Comparison of ENCODE assay signal across 8 mouse cellular contexts in genomic region chr4:117926545-117927482, GRCm38 (mm10). TPM values are rescaled to one million over a fixed set of nuclear protein-coding genes. Genes with fewer than 3 reads are reported as not detected.
DNase-seq lines count a peak whose midpoint lies in the region; ATAC-seq and TF ChIP-seq lines count a peak whose summit lies in the region.

No protein-coding gene starts in this region.

- H3K9ac ChIP-seq in kidney, embryonic 15.5 days = peak overlapping the region; percentile 44
- peak overlapping the region; percentile 64 for H3K9ac ChIP-seq in forebrain, postnatal 0 days

- peaks cover 38% of the 10 kb centered on the region for H3K4me1 ChIP-seq in kidney, embryonic 15.5 days
- peaks cover 6% of the 10 kb centered on the region; the same call in 1 of the 2 replicates for H3K4me1 ChIP-seq in cerebellum, adult 2 months (ENCODE audit: control insufficient read depth, insufficient read depth, low read length)
- peaks cover 18% of the 10 kb centered on the region; the same call in 1 of the 2 replicates for H3K4me1 ChIP-seq in forebrain, postnatal 0 days (ENCODE audit: insufficient read depth)
- peaks cover 14% of the 10 kb centered on the region for H3K4me1 ChIP-seq in small intestine, adult 2 months (ENCODE audit: control insufficient read depth, insufficient read depth, insufficient read length, low read length)

- peak; percentile 49; the same call in 1 of the 2 replicates for TF ChIP-seq CTCF in cerebellum, adult 2 months (IDR thresholded peaks at IDR 0.05; ENCODE audit: borderline replicate concordance, insufficient read depth, low read depth, low read length)
- no peak for TF ChIP-seq CTCF in forebrain, postnatal 0 days (IDR thresholded peaks at IDR 0.05; ENCODE audit: low read depth)
- TF ChIP-seq CTCF in small intestine, adult 2 months (IDR thresholded peaks at IDR 0.05; ENCODE audit: extremely low read depth, insufficient read length, insufficient replicate concordance, low read depth, low read length) = peak; percentile 3; the same call in 1 of the 2 replicates

- peak overlapping the region; percentile 52 for H3K4me3 ChIP-seq in kidney, embryonic 15.5 days (replicated peaks)
- peak overlapping the region; percentile 55 for H3K4me3 ChIP-seq in cerebellum, adult 2 months (replicated peaks; ENCODE audit: insufficient read depth, low read depth, low read length)
- H3K4me3 ChIP-seq in forebrain, postnatal 0 days (ENCODE audit: low read depth, low read length) = peak overlapping the region; percentile 56
- peak overlapping the region; percentile 48 for H3K4me3 ChIP-seq in small intestine, adult 2 months (ENCODE audit: low read depth, low read length)

- under 1% methylated on average over 71 of the region's 71 CpGs for WGBS in kidney, embryonic 15.5 days
- 1% methylated on average over 71 of the region's 71 CpGs for WGBS in cerebellum, adult 2 months
- WGBS in forebrain, postnatal 0 days = 2% methylated on average over 70 of the region's 71 CpGs
- WGBS in small intestine, adult 2 months = 3% methylated on average over 70 of the region's 71 CpGs

- no peak for TF ChIP-seq POLR2A in cerebellum, adult 2 months (IDR thresholded peaks at IDR 0.05; ENCODE audit: borderline replicate concordance, insufficient read depth, low read length)
- no peak for TF ChIP-seq POLR2A in small intestine, adult 2 months (IDR thresholded peaks at IDR 0.05; ENCODE audit: low read depth, low read length)

- peak; percentile 45; the same call in 1 of the 2 replicates for ATAC-seq in kidney, embryonic 15.5 days (replicated peaks; ENCODE audit: low FRiP score)
- ATAC-seq in forebrain, postnatal 0 days = peak; percentile 80
- peak; percentile 39; the same call in 1 of the 2 replicates for ATAC-seq in megakaryocyte, adult 5-6 weeks (ENCODE audit: poor library complexity, severe bottlenecking)

- peaks cover 55% of the 10 kb centered on the region for H3K27me3 ChIP-seq in kidney, embryonic 15.5 days
- H3K27me3 ChIP-seq in cerebellum, adult 2 months (ENCODE audit: control insufficient read depth, insufficient read depth, low read length) = no peaks in the 10 kb centered on the region; the same call in 1 of the 2 replicates
- peaks cover 31% of the 10 kb centered on the region for H3K27me3 ChIP-seq in forebrain, postnatal 0 days (ENCODE audit: insufficient read depth, low read length)
- H3K27me3 ChIP-seq in small intestine, adult 2 months (ENCODE audit: control insufficient read depth, insufficient read depth, low read length) = peaks cover 22% of the 10 kb centered on the region

- no peaks in the 10 kb centered on the region for H3K9me3 ChIP-seq in kidney, embryonic 15.5 days (replicated peaks)
- H3K9me3 ChIP-seq in forebrain, postnatal 0 days (ENCODE audit: low read length) = no peaks in the 10 kb centered on the region

- H3K36me3 ChIP-seq in kidney, embryonic 15.5 days = no peaks in the 10 kb centered on the region
- H3K36me3 ChIP-seq in forebrain, postnatal 0 days (ENCODE audit: insufficient read depth) = no peaks in the 10 kb centered on the region
- no peaks in the 10 kb centered on the region for H3K36me3 ChIP-seq in small intestine, adult 2 months (ENCODE audit: control insufficient read depth, insufficient read depth, low read length)

- peak overlapping the region; percentile 97 for H3K4me2 ChIP-seq in kidney, embryonic 15.5 days
- H3K4me2 ChIP-seq in forebrain, postnatal 0 days (ENCODE audit: low read depth) = peak overlapping the region; percentile 87

- no peak overlapping the region for H3K27ac ChIP-seq in kidney, embryonic 15.5 days
- no peak overlapping the region for H3K27ac ChIP-seq in cerebellum, adult 2 months (ENCODE audit: insufficient read depth, low read length)
- no peak overlapping the region for H3K27ac ChIP-seq in forebrain, postnatal 0 days (ENCODE audit: low read depth, low read length)
- no peak overlapping the region for H3K27ac ChIP-seq in small intestine, adult 2 months (ENCODE audit: insufficient read depth, low read depth, low read length)

- no peak for DNase-seq in kidney, adult 8-10 months
- peak; percentile 52 to 64 for DNase-seq in cerebellum, adult 2 months
- peak; percentile 83 for DNase-seq in forebrain, postnatal 0 days
- DNase-seq in left cerebral cortex, adult 11 months (ENCODE audit: low spot score) = peak; percentile 50
- no peak for DNase-seq in ovary, adult 18-20 months (ENCODE audit: low spot score)

RNA-seq across cellular contexts. Expression of gene Artn, which starts 2.7 kb away (rescaled TPM):
- 2.7 and 5.0 TPM in 2 replicates for polyA plus RNA-seq in kidney, embryonic 15.5 days (2015; fragmentation: Nextera tagmentation; extraction: Ambion mirVana)
- 0.38 and 0.40 TPM in 2 replicates for polyA plus RNA-seq in cerebellum, adult 2 months (2012; rRNA removed)
- total RNA-seq in forebrain, postnatal 0 days (2014; rRNA removed) = 0.62 and 1.0 TPM in 2 replicates
- 0.42 and 0.54 TPM in 2 replicates for polyA plus RNA-seq in forebrain, postnatal 0 days (2015; fragmentation: Nextera tagmentation; extraction: Ambion mirVana)
- not detected in 2 replicates for total RNA-seq in megakaryocyte, adult 5-6 weeks (2015)
- not detected in 2 replicates for total RNA-seq in megakaryocyte, adult 5-6 weeks (2017)
- polyA plus RNA-seq in small intestine, adult 2 months (2012; rRNA removed) = 1.9 and 3.1 TPM in 2 replicates

RNA-seq across cellular contexts. Expression of gene Ipo13, which starts 12.0 kb away (rescaled TPM):
- polyA plus RNA-seq in kidney, embryonic 15.5 days (2015; fragmentation: Nextera tagmentation; extraction: Ambion mirVana) = 39.8 and 47.3 TPM in 2 replicates
- polyA plus RNA-seq in cerebellum, adult 2 months (2012; rRNA removed) = 183 and 192 TPM in 2 replicates
- total RNA-seq in forebrain, postnatal 0 days (2014; rRNA removed) = 37.9 and 42.9 TPM in 2 replicates
- 58.1 and 61.8 TPM in 2 replicates for polyA plus RNA-seq in forebrain, postnatal 0 days (2015; fragmentation: Nextera tagmentation; extraction: Ambion mirVana)
- total RNA-seq in megakaryocyte, adult 5-6 weeks (2015) = 15.5 and 17.0 TPM in 2 replicates
- 8.7 and 11.2 TPM in 2 replicates for total RNA-seq in megakaryocyte, adult 5-6 weeks (2017)
- 26.6 and 36.8 TPM in 2 replicates for polyA plus RNA-seq in small intestine, adult 2 months (2012; rRNA removed)

RNA-seq across cellular contexts. Expression of gene Dph2, which starts 35.0 kb away (rescaled TPM):
- 21.2 and 22.2 TPM in 2 replicates for polyA plus RNA-seq in kidney, embryonic 15.5 days (2015; fragmentation: Nextera tagmentation; extraction: Ambion mirVana)
- 16.6 and 18.0 TPM in 2 replicates for polyA plus RNA-seq in cerebellum, adult 2 months (2012; rRNA removed)
- total RNA-seq in forebrain, postnatal 0 days (2014; rRNA removed) = 21.6 and 22.3 TPM in 2 replicates
- polyA plus RNA-seq in forebrain, postnatal 0 days (2015; fragmentation: Nextera tagmentation; extraction: Ambion mirVana) = 16.7 and 17.4 TPM in 2 replicates
- total RNA-seq in megakaryocyte, adult 5-6 weeks (2015) = 5.2 and 6.5 TPM in 2 replicates
- total RNA-seq in megakaryocyte, adult 5-6 weeks (2017) = 4.1 and 4.3 TPM in 2 replicates
- 5.1 and 6.9 TPM in 2 replicates for polyA plus RNA-seq in small intestine, adult 2 months (2012; rRNA removed)

RNA-seq across cellular contexts. Expression of gene Atp6v0b, which starts 39.7 kb away (rescaled TPM):
- 212 and 221 TPM in 2 replicates for polyA plus RNA-seq in kidney, embryonic 15.5 days (2015; fragmentation: Nextera tagmentation; extraction: Ambion mirVana)
- polyA plus RNA-seq in cerebellum, adult 2 months (2012; rRNA removed) = 669 and 676 TPM in 2 replicates
- 557 and 600 TPM in 2 replicates for total RNA-seq in forebrain, postnatal 0 days (2014; rRNA removed)
- polyA plus RNA-seq in forebrain, postnatal 0 days (2015; fragmentation: Nextera tagmentation; extraction: Ambion mirVana) = 599 and 626 TPM in 2 replicates
- total RNA-seq in megakaryocyte, adult 5-6 weeks (2015) = 482 and 584 TPM in 2 replicates
- 229 and 245 TPM in 2 replicates for total RNA-seq in megakaryocyte, adult 5-6 weeks (2017)
- polyA plus RNA-seq in small intestine, adult 2 months (2012; rRNA removed) = 244 and 435 TPM in 2 replicates

RNA-seq across cellular contexts. Expression of gene B4galt2, which starts 43.5 kb away (rescaled TPM):
- 17.7 and 19.8 TPM in 2 replicates for polyA plus RNA-seq in kidney, embryonic 15.5 days (2015; fragmentation: Nextera tagmentation; extraction: Ambion mirVana)
- polyA plus RNA-seq in cerebellum, adult 2 months (2012; rRNA removed) = 41.0 and 42.0 TPM in 2 replicates
- total RNA-seq in forebrain, postnatal 0 days (2014; rRNA removed) = 179 and 192 TPM in 2 replicates
- polyA plus RNA-seq in forebrain, postnatal 0 days (2015; fragmentation: Nextera tagmentation; extraction: Ambion mirVana) = 89.0 and 90.6 TPM in 2 replicates
- total RNA-seq in megakaryocyte, adult 5-6 weeks (2015) = not detected in 2 replicates
- 0.61 TPM in 1 of 2 replicates, not detected in the other for total RNA-seq in megakaryocyte, adult 5-6 weeks (2017)
- 6.7 and 7.5 TPM in 2 replicates for polyA plus RNA-seq in small intestine, adult 2 months (2012; rRNA removed)

Comparison
In these comparisons a context has a peak if more than half of its experiments do, and no peak if none do; other contexts are left out.
1. DNase-seq: peak in cerebellum, adult 2 months (2 of 2), forebrain, postnatal 0 days (single experiment) and left cerebral cortex, adult 11 months (single experiment); none in kidney, adult 8-10 months (0 of 2) and ovary, adult 18-20 months (single experiment).
2. Peak in every context shown above with its lines, with median percentiles within 50 percentile points of each other: ATAC-seq and H3K4me3 ChIP-seq.